Mouse (Mus musculus) heart, embryonic 13.5 days (tissue): ENCODE measurements around the gene Golph3. TPM values are rescaled to one million over a fixed set of nuclear protein-coding genes. Genes with fewer than 3 reads are reported as not detected.

ENCODE experiments used
- ATAC-seq: fragments of 200-750 bp; cut with Nextera tagmentation; 2 replicates; pipeline ENCODE4 v1.8.0; 2017; ENCODE audit warnings: moderate TSS enrichment; ENCODE audit not compliant: insufficient number of reproducible peaks, low FRiP score, low TSS enrichment; ENCODE audit errors: extremely low read depth
- H3K27ac ChIP-seq: fragments of 300-500 bp; sonication (generic); replicated peaks from 2 replicates; pipeline ENCODE4 v1.5.1; 2015; ENCODE audit warnings: moderate library complexity, mild to moderate bottlenecking, inconsistent platforms
- H3K27me3 ChIP-seq: fragments of 300-500 bp; sonication (generic); replicated peaks from 2 replicates; pipeline ENCODE4 v1.6.1; 2015; ENCODE audit warnings: mild to moderate bottlenecking, inconsistent platforms
- H3K36me3 ChIP-seq: fragments of 300-500 bp; sonication (generic); 2 replicates; pipeline ENCODE4 v1.6.1; 2015; ENCODE audit warnings: mild to moderate bottlenecking, inconsistent platforms
- H3K4me1 ChIP-seq: fragments of 300-500 bp; sonication (generic); 2 replicates; pipeline ENCODE4 v1.6.1; 2015; ENCODE audit warnings: inconsistent platforms
- H3K4me2 ChIP-seq: fragments of 300-500 bp; sonication (generic); 2 replicates; pipeline ENCODE4 v1.6.1; 2015; ENCODE audit warnings: inconsistent platforms, mild to moderate bottlenecking, moderate library complexity
- H3K4me3 ChIP-seq: fragments of 300-500 bp; sonication (generic); 2 replicates; pipeline ENCODE4 v1.5.1; 2015; ENCODE audit warnings: moderate library complexity, mild to moderate bottlenecking, inconsistent platforms
- H3K9ac ChIP-seq: fragments of 300-500 bp; sonication (generic); 2 replicates; pipeline ENCODE4 v1.6.1; 2015; ENCODE audit warnings: inconsistent platforms, mild to moderate bottlenecking, moderate library complexity
- H3K9me3 ChIP-seq: fragments of 300-500 bp; sonication (generic); 2 replicates; pipeline ENCODE4 v1.6.1; 2016; ENCODE audit warnings: inconsistent platforms
- WGBS: fragments of 180-500 bp; shearing (Covaris S2); methylation state at CpG from one replicate; pipeline ENCODE4 v1.1.7; 2015; ENCODE audit warnings: mixed read lengths; 5-methylcytosine and 5-hydroxymethylcytosine counted together
- polyA plus RNA-seq: library from polyadenylated mRNA; unstranded; fragments of >200 nt; fragmentation: Nextera tagmentation; extraction: Ambion mirVana; gene quantifications from 2 replicates; pipeline ENCODE4 v1.2.1, GENCODE M21; 2015

Gene Golph3
- polyA plus RNA-seq, 1 experiment from 2014 or later = 60.1 TPM

DNA sequence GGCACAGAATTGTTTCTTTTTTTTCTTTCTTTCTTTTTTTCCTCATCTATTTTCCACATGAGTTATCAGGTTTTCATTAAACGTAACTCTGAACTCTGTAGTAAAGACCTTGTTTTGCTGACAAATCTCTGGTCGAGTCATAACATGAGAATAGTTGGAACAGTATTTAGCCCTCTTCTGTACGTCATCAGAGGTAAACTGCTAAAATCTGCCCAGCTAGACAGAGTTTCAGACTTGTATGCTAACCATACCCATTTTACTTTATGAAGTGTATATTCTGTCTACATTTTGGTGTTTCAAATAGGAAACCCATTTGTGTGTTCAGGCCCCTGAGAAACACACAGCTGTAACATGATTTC lies 16.5 kb downstream of the Golph3 start:
- Histone ChIP-seq H3K4me2 (no peak overlapping the region), H3K27ac (peak overlapping the region; percentile 42; the same call in 1 of the 2 replicates), H3K4me3 (no peak overlapping the region), H3K4me1 (peaks cover 56% of the 10 kb centered on the region), H3K9ac (no peak overlapping the region), H3K36me3 (peaks cover 7% of the 10 kb centered on the region), H3K9me3 (no peaks in the 10 kb centered on the region), H3K27me3 (no peaks in the 10 kb centered on the region)
- ATAC-seq = no peak
- 53% methylated on average over 3 of the region's 3 CpGs for WGBS

DNA sequence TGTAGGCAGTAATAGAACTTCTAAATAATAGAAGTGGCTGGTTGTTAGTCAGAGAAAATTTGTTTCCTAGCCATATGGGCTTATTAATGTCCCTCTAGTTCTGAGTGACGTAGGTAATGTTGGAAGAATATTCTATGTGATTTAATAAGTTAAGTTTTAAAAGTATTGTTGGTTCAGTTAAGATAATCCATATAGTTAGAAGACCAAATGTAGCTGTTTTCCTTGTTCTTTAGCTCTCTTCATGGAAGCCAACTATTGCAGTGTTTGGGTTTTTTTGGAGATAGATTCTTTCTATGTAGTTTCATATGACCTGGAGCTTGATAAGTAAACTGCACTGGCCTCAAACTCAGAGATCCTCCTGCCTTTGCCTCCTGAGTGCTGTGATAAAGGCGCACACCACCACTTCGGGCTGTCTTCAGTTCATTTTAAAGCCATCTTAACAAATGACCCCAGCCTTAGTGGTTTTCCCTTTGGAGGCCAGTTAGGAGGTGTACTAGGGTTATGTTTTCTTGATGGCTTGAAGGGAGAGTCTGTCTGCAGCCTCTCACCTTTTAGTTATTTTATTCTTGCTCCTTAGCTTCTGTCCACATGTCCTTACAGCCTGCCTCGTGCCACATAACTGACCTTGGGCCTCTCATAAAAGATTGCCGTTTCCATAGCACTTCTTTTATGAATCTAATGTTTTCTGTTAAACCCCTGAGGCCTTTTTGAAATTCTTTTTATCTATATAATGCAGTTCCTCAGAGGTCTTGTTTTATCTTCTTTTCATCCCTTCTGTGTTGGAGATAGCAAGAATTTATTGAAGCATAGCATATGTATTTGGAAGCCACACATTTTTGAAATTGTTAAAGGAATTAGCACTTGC lies 19.5 kb downstream of the Golph3 start:
- ATAC-seq = no peak
- Histone ChIP-seq H3K36me3 (peaks cover 34% of the 10 kb centered on the region), H3K9ac (no peak overlapping the region)

DNA sequence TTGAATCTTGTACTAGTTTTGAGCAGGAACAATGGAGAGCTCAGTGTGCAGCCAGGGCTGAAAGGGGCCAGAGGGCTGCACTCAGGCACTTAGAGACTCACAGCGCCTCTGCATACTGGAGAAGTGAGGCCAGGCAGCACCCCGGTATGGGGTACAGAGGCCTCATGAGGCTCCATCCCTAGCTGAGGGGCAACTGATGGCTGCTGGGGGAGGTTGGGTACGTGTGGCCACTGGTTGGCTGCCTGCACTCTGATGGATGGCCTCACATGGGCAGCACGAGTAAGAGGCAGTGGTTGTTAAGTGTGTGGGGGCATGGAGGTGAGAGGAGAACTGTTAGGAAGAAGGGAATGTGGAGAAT lies 20.1 kb downstream of the Golph3 start:
- Histone ChIP-seq H3K4me3 (no peak overlapping the region), H3K9me3 (no peaks in the 10 kb centered on the region), H3K36me3 (peaks cover 39% of the 10 kb centered on the region), H3K27ac (peak overlapping the region; percentile 33; the same call in 1 of the 2 replicates), H3K27me3 (no peaks in the 10 kb centered on the region), H3K4me2 (no peak overlapping the region), H3K4me1 (peaks cover 36% of the 10 kb centered on the region), H3K9ac (no peak overlapping the region)
- 39% methylated on average over 4 of the region's 4 CpGs for WGBS
- no peak for ATAC-seq

More for the DNA sequence above, 19.5 kb downstream of the Golph3 start:
- Histone ChIP-seq H3K4me3 (no peak overlapping the region), H3K4me2 (no peak overlapping the region), H3K9me3 (no peaks in the 10 kb centered on the region), H3K27me3 (no peaks in the 10 kb centered on the region), H3K27ac (peak overlapping the region; percentile 33; the same call in 1 of the 2 replicates), H3K4me1 (peaks cover 41% of the 10 kb centered on the region)
- WGBS = 45% methylated on average over 5 of the region's 5 CpGs

DNA sequence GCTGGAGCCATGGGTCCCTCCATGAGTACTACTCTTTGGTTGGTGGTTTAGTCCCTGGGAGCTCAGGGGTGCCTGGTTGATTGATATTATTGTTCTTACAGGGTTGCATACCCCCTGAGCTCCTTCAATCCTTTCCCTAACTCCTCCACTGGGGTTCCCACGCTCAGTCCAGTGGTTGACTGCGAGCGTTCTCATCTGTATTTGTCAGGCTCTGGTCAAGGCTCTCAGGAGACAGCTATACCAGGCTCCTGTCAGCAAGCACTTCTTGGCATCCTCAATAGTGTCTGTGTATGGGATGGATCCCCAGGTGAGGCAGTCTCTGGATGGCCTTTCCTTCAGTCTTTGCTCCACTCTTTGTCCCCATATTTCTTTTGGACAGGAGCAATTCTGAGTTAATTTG lies 25.7 kb downstream of the Golph3 start:
- no peak for ATAC-seq
- Histone ChIP-seq H3K4me1 (peaks cover 6% of the 10 kb centered on the region; the same call in 1 of the 2 replicates), H3K27ac (no peak overlapping the region), H3K27me3 (no peaks in the 10 kb centered on the region), H3K4me3 (no peak overlapping the region), H3K9me3 (no peaks in the 10 kb centered on the region), H3K4me2 (no peak overlapping the region), H3K9ac (no peak overlapping the region), H3K36me3 (peaks cover 74% of the 10 kb centered on the region)
- WGBS = 88% methylated on average over 3 of the region's 3 CpGs

DNA sequence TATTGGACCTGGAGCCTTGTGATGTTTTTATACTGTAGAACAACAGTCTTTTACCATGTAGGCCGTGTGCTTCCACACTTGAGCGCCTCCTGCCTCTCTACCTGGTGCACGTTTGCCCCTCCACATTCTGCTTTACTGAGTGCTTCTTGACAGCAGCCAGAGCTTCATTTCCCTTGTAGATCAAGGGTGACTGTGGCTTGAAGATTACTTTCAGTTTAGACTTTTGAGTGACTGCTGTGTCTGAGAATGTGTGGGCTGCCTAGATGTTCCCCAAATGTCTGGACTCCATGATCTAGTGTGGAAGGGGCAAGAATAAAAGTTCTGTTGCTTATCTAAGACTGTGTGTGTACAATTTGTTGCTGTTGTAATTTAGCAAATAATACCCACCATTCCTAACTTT lies 27.7 kb downstream of the Golph3 start:
- H3K9ac ChIP-seq = no peak overlapping the region
- no peak overlapping the region for H3K27ac ChIP-seq
- 50% methylated on average over 3 of the region's 3 CpGs for WGBS
- no peak overlapping the region for H3K4me2 ChIP-seq
- H3K27me3 ChIP-seq = no peaks in the 10 kb centered on the region
- no peak overlapping the region for H3K4me3 ChIP-seq
- ATAC-seq = no peak
- no peaks in the 10 kb centered on the region for H3K9me3 ChIP-seq
- peaks cover 3% of the 10 kb centered on the region; the same call in 1 of the 2 replicates for H3K4me1 ChIP-seq
- peaks cover 76% of the 10 kb centered on the region for H3K36me3 ChIP-seq

DNA sequence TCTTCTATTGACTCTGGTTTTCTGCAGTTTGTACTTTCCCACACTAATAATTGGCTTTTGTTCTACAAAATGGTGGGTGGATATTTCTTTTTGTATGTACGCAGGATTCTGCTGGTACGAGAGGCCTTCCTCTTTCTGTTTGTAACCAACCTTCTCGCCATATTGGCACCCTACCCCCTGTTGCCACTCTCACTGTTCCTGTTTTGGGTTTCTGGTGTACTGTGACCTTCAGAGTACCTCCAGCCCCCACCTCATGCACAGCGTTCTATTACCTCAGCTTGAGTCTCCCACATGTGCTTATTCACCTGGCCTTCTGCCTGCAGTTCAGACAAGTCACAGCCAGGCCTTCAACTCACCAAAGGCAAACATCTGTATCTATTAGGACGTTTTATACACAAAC lies 28.6 kb downstream of the Golph3 start:
- ATAC-seq = no peak
- WGBS = 89% methylated on average over 5 of the region's 5 CpGs

DNA sequence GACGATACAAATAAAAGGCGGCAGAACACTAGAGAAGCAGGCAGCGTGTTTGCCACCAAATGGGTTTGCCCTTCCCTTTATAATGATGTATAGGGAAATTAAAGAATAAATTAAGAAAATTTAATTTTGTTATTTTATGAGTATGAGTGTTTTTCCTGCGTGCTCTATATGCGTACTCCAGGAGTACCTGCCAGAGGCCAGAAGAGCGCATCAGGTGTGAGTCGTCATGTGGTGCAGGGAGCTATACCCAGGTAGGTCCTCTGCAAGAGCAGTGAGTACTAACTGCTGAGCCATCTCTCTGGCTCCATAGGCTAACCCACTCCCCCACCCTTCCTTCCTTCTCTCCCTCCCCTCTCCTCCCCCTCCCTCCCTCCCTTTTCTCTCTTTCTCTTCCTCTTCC lies 30.2 kb downstream of the Golph3 start:
- Histone ChIP-seq H3K36me3 (peaks cover 81% of the 10 kb centered on the region), H3K27ac (no peak overlapping the region), H3K4me1 (peaks cover 3% of the 10 kb centered on the region; the same call in 1 of the 2 replicates), H3K4me3 (no peak overlapping the region), H3K27me3 (no peaks in the 10 kb centered on the region), H3K9me3 (no peaks in the 10 kb centered on the region), H3K4me2 (no peak overlapping the region), H3K9ac (no peak overlapping the region)
- no peak for ATAC-seq
- 93% methylated on average over 7 of the region's 7 CpGs for WGBS

More for the DNA sequence above, 28.6 kb downstream of the Golph3 start:
- Histone ChIP-seq H3K27me3 (no peaks in the 10 kb centered on the region), H3K4me3 (no peak overlapping the region), H3K36me3 (peaks cover 76% of the 10 kb centered on the region), H3K4me1 (peaks cover 3% of the 10 kb centered on the region; the same call in 1 of the 2 replicates), H3K9me3 (no peaks in the 10 kb centered on the region), H3K27ac (no peak overlapping the region), H3K9ac (no peak overlapping the region), H3K4me2 (no peak overlapping the region)

DNA sequence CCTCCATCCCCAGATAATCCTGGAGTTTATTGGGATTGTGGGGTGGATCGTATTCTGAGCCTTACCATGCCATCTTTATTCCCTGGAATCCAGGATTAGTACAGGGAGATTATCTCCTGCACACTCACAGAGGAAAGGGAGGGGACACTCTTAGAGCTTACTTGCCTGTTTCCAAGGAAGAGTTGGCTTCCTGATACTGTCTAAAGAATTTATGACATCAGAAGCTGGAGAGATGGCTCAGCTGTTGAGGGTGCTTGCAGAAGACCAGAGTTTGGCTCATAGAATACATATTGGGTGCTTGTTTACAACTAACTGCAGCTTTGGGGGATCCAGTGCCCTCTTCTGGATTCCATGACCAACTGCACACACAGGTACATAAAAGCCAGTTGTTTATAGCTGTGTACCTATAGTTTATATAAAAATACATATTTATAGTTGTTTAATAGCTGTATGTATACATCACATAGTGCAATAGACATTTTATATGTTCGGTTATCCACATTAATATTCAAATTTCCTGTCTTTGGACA lies 33.1 kb downstream of the Golph3 start:
- no peak overlapping the region for H3K4me3 ChIP-seq
- peaks cover 90% of the 10 kb centered on the region for H3K36me3 ChIP-seq
- H3K27ac ChIP-seq = no peak overlapping the region
- H3K27me3 ChIP-seq = no peaks in the 10 kb centered on the region
- WGBS = 90% methylated on average over 2 of the region's 2 CpGs
- no peak for ATAC-seq
- no peak overlapping the region for H3K4me2 ChIP-seq
- H3K9ac ChIP-seq = no peak overlapping the region
- H3K9me3 ChIP-seq = no peaks in the 10 kb centered on the region
- H3K4me1 ChIP-seq = no peaks in the 10 kb centered on the region

DNA sequence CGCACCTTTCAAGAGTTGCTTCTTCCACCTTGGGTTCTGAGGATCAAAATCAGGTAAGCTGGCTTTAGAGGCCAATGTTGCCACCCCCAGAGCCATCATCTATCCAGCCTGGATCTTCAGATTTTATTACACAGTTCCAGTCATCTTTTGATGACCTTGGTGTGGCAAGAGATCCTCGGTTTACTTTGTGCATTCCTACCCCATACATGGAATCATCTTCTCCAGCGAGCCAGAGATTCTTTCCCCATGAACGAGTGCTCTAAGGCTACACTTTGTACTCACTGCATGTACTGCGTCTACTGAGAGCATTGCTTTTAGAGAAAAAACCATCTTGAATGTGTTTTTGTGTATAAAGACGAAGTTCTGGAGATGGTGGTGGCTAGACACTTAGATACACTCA lies 34.0 kb downstream of the Golph3 start:
- no peaks in the 10 kb centered on the region for H3K27me3 ChIP-seq
- H3K27ac ChIP-seq = no peak overlapping the region
- no peaks in the 10 kb centered on the region for H3K9me3 ChIP-seq
- H3K4me2 ChIP-seq = no peak overlapping the region
- H3K9ac ChIP-seq = no peak overlapping the region
- H3K36me3 ChIP-seq = peaks cover 89% of the 10 kb centered on the region
- 86% methylated on average over 6 of the region's 6 CpGs for WGBS
- H3K4me3 ChIP-seq = no peak overlapping the region
- no peak for ATAC-seq
- H3K4me1 ChIP-seq = no peaks in the 10 kb centered on the region

DNA sequence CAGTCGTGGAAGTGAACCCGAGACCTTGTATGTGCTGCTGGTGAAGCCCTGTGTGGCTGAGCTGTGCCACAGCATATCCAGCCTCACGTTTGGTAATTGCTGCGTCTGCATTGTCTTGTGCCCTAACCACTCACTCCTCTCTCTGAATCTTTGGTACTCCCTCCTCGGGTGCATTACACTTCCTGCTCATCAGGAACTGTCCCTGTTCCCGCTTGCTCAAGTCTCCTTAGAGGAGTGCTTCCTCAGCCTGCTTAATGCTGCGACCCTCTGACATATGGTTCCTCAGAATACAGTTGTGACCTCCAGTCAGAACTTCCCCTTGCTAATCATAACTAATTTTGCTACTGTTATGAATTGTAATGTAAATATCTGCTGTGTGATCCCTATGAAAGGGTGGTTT lies 34.7 kb downstream of the Golph3 start:
- Histone ChIP-seq H3K27ac (no peak overlapping the region), H3K4me3 (no peak overlapping the region), H3K9me3 (no peaks in the 10 kb centered on the region), H3K9ac (no peak overlapping the region), H3K27me3 (no peaks in the 10 kb centered on the region), H3K4me2 (no peak overlapping the region), H3K36me3 (peaks cover 91% of the 10 kb centered on the region), H3K4me1 (no peaks in the 10 kb centered on the region)
- 79% methylated on average over 7 of the region's 7 CpGs for WGBS
- ATAC-seq = no peak

DNA sequence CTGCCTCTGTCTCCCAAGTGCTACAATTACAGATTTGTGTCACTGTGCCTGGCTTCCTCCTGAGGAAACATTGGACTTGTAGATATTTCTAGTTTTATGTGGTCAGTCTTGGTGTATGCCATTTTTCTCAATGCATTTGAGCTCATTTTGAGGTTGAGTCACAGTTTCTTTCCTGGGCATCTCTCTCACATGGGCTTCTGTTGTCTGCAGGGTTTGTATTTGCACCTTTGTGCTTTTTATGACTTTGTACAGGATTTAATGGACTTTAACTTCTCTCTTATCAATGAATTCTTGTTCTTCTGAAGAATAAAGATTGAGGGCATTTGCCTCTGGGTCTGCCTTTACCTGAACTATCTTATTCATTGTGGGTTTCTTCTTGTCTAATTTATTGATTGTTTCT lies 36.2 kb downstream of the Golph3 start:
- peaks cover 86% of the 10 kb centered on the region for H3K36me3 ChIP-seq
- ATAC-seq = no peak

DNA sequence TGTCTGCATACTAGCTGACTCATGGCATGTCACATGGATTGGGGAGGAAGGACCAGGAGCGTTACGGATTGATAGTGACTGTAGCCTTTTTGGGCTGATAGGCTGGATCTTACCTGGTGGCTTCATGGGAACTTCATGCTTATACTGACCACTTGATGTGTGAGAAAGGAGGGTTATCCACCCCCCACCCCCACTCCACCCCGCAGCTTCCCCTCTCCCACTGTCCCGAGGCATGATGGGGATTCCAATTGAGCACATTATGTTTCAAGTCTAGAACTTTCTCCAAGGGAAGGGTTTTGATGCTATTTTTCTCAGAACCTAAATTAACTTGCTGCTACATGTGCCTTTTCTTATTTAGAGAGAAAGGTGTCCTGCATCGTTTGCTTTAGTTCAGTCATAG lies 37.1 kb downstream of the Golph3 start:
- Histone ChIP-seq H3K9me3 (no peaks in the 10 kb centered on the region), H3K4me2 (no peak overlapping the region), H3K4me1 (no peaks in the 10 kb centered on the region), H3K4me3 (no peak overlapping the region), H3K36me3 (peaks cover 77% of the 10 kb centered on the region), H3K27me3 (no peaks in the 10 kb centered on the region), H3K27ac (no peak overlapping the region), H3K9ac (no peak overlapping the region)
- WGBS = 86% methylated on average over 5 of the region's 5 CpGs
- ATAC-seq = no peak

More for the DNA sequence above, 36.2 kb downstream of the Golph3 start:
- no peak overlapping the region for H3K4me3 ChIP-seq
- no peaks in the 10 kb centered on the region for H3K9me3 ChIP-seq
- no peak overlapping the region for H3K4me2 ChIP-seq
- H3K27ac ChIP-seq = no peak overlapping the region
- H3K4me1 ChIP-seq = no peaks in the 10 kb centered on the region
- H3K9ac ChIP-seq = no peak overlapping the region
- no peaks in the 10 kb centered on the region for H3K27me3 ChIP-seq
